Mouse (Mus musculus): ENCODE data around the gene Rasef.
"Not testable (repeated sequence)": the region's sequence is repeated elsewhere in the genome, so short reads cannot be mapped to it uniquely, and the experiment has no call there.

Rasef gene

GRCm38 (mm10) chr4:73790260-73791185 lies at the start of gene Rasef:
Gene Rasef (minus strand): TSS chr4:73790994.
- DNase-seq (ENCODE audit: low spot score) = no peak

GRCm38 (mm10) chr4:73826587-73826986 lies 35.8 kb upstream of the Rasef start:
- no peak for DNase-seq (ENCODE audit: low spot score)

GRCm38 (mm10) chr4:73791186-73791540 lies 369 bp upstream of the Rasef start:
- DNase-seq (ENCODE audit: low spot score) = no peak

GRCm38 (mm10) chr4:73789534-73789933 lies 1.3 kb downstream of the Rasef start:
- no peak for DNase-seq (ENCODE audit: low spot score)

DNA sequence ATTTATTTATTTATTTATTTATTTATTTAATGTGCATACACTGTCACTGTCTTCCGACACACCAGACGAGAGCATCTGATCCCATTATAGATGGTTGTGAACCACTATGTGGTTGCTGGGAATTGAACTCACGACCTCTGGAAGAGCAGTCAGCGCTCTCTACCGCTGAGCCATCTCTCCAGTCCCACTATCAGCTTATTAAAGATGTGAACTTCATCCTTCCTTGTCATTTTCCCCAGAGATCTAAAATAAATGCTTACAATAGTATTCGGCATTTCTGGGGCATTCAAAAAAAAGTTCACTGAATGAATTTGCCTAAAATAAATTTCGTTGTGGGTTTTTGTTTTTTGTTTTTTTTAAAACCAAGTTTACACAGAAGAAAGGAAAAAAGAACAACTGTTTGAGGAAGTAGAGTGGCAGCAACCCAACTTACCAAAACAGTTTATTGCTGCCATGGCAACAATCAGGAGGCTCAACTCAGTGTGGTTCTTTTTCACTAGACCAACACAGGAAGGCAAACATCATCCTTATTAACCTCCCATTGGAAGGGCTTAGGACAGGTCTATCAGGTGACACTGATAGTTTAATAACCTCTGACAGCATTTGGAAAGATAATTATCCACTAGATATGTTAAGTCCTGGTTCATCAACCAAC lies 2.6 kb downstream of the Rasef start:
- DNase-seq (ENCODE audit: low spot score) = no peak

DNA sequence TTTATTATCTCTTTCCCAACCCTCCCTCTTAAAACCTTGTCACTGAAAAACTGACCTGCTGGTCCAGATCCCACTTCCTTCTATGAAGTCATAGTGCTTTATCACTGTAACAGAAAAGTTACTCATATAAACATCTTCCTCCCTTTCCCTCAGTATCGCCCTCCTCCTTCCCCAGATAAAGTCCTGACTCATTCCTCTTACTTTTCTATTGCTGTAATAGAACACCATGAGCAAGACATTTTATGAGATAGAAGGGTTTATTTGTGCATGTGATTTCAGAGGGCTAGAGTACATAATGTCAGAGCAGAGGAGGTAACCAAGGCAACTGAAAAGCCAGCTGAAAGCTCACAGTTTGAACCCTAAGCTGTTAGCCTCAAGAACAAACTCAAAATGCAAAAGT lies 6.6 kb downstream of the Rasef start:
- DNase-seq (ENCODE audit: low spot score) = no peak

- DNase-seq (ENCODE audit: low spot score) = no peak
Measured at GRCm38 (mm10) chr4:73781061-73781460, 9.7 kb downstream of the Rasef start.

GRCm38 (mm10) chr4:73775266-73775665 lies 15.5 kb downstream of the Rasef start:
- no peak for DNase-seq (ENCODE audit: low spot score)

DNA sequence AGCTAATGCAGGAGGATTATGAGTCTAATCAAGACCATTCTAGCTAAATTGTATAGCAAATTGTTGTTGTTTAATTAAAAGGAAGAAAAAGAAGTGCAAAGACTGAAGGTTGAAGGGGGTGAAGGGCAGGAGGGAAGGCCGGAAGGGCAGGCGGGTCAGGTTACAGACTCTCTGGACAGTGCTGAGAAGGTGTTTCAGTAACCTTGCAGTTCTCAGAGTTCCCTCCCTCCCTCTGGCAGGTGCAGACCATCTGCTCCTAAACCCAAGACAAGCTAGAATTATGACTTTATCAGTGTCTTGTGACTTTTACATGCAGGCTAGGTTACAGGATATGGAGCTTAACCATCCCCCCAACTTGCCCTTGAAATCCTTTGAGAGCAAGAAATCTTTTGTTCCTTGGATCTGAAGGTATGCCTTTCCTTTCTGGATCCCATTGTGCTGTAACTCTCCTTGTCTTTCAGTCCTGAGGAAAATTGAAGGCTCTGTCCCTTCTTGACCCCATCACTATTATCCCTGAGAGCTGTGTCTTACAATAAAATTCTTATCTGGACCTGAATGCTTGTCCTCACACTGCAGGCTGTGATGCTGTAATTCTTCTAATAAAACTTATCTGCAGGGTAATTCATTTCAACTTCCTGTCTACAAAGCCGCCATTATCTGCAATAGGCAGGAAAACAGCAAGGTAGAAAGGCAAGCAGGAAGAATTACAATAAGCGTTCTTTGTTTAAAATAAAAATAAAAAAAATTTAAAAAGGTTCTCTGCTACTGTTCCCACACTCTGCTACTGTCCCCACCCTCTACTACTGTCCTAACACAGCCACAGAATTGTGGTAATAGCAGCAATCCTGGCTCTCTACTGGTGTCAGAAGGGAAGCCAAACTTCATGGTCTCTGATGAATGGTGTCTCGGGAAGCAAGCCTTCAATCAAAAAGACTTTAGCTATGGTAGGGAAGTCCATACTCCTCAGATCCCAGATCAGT lies 16.7 kb downstream of the Rasef start:
- no peak for DNase-seq (ENCODE audit: low spot score)

DNA sequence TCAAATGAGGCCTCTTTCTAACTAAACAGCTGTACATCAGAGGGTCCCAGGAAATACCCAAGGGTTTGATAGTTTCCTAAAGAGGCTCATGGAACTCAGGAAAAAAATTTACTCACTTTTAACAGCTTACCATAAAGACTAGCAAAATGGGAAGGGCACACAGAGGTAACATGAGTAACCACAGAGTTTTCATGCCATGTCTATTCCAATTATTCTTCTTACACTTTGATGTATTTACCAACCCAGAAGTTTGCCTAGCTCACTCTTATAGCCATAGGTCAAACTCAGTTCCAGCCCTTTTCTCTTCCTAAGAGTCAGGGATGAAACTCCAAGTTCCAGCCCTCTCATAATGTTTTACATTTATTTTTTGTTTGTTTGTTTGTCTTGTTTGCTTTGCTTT lies 18.8 kb downstream of the Rasef start:
- no peak for DNase-seq (ENCODE audit: low spot score)

- no peak for DNase-seq (ENCODE audit: low spot score)
Measured at GRCm38 (mm10) chr4:73770592-73770991, 20.2 kb downstream of the Rasef start.

GRCm38 (mm10) chr4:73768156-73768555 lies 22.6 kb downstream of the Rasef start:
- DNase-seq (ENCODE audit: low spot score) = no peak

DNA sequence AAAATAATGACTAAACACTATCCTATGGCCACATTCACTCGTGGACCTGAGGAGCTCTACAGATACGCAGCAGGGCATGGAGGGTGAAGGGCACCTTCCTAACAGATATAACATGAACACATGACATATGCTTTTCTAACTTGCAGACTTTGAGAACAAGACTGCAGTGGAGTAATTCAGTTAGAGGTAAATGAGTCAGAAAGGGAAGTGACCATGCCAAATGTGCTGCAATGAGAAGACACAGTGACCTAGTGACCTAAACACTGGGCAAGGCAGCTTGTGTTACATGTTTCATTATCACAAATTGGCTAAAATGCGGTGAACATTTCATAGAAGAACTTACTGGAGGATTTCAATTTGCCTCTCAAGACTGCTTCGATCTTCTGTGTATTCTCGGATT lies 42.6 kb downstream of the Rasef start:
- DNase-seq (ENCODE audit: low spot score) = no peak

DNA sequence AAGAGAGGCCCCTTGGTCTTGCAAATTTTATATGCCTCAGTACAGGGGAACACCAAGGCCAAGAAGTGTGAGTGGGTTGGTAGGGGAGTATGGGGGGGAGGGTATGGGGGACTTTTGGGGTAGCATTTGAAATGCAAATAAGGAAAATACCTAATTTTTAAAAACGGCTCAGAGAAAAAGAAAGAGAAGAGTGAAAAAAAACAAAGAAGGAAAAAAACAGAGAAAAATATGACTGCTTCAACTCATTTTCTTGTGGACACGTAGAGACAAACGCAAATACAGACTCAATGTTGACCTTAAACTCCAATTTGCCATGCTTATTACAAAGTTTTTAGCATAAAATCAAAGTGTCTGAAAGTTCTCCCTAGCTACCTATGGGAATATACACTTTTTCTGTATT lies 51.4 kb downstream of the Rasef start:
- DNase-seq (ENCODE audit: low spot score) = no peak

- DNase-seq (ENCODE audit: low spot score) = no peak
Measured at GRCm38 (mm10) chr4:73719819-73720218, 71.0 kb downstream of the Rasef start.

DNA sequence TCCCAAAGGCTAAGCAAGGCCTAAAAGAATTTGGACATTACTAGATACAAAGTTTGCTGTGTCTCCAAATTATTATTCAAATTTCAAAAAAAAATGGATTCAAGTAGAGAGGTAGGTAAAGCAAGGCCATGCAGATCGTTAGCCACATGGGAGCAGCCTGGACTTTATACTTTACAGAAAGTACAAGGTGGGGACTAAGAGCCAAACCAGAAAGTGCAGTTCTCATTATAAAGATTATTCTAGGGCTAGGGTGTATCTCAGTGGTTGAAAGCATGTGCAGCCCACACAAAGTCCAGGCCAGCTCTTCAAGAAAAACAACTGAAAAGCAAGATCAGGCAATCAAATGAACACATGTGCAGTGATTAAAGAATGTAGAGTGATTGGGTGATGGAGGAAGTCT lies 72.0 kb downstream of the Rasef start:
- no peak for DNase-seq (ENCODE audit: low spot score)

DNA sequence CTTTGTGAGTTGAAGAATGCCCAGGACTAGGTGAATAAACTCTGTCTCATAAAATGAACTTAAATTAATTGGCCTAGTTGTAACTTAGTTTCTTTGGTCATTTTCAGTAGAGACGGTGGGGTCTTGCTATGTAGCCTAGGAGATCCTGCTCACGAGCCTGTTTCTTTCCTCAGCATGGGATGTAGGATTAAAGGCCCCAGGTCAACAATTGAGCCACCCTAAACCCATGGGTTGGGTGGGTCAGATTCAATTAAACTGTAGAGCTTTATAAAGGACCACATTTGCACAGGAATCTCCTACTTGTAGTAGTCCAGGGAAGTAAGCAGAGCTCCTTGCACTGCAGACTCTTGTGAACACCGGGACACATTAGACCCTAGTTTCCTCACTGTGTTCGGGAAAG lies 107.6 kb downstream of the Rasef start, which contains the start of gene Gm428:
Gm428 (plus strand) TSS at position 301 of the 400 bp plus-strand sequence.
- DNase-seq (ENCODE audit: low spot score) = not testable (repeated sequence)

DNA sequence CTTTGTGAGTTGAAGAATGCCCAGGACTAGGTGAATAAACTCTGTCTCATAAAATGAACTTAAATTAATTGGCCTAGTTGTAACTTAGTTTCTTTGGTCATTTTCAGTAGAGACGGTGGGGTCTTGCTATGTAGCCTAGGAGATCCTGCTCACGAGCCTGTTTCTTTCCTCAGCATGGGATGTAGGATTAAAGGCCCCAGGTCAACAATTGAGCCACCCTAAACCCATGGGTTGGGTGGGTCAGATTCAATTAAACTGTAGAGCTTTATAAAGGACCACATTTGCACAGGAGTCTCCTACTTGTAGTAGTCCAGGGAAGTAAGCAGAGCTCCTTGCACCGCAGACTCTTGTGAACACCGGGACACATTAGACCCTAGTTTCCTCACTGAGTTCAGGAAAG lies 122.7 kb downstream of the Rasef start, which contains the start of gene Gm11239:
Gm11239 (plus strand) TSS at position 301 of the 400 bp plus-strand sequence.
- DNase-seq (ENCODE audit: low spot score) = not testable (repeated sequence)
